Mouse (Mus musculus): ENCODE data around the gene Tbx2. TPM values are rescaled to one million over a fixed set of nuclear protein-coding genes. Genes with fewer than 3 reads are reported as not detected.

Gene Tbx2
- polyA plus RNA-seq, 1 experiment = 1.2 TPM

Other genes with a start within 250 kb of the Tbx2 start
- gene Gm11444, start 17.8 kb downstream of the Tbx2 start, polyA plus RNA-seq (2012; ENCODE audit: insufficient read depth, insufficient read length, missing spikeins) = not detected in 2 replicates
- not detected in 2 replicates for gene Tbx4, start 53.9 kb downstream of the Tbx2 start, polyA plus RNA-seq (2012; ENCODE audit: insufficient read depth, insufficient read length, missing spikeins)

All from brown adipose tissue, adult 24 weeks (tissue).